ENCODE assay signal across 8 mouse cellular contexts in the genomic region with DNA sequence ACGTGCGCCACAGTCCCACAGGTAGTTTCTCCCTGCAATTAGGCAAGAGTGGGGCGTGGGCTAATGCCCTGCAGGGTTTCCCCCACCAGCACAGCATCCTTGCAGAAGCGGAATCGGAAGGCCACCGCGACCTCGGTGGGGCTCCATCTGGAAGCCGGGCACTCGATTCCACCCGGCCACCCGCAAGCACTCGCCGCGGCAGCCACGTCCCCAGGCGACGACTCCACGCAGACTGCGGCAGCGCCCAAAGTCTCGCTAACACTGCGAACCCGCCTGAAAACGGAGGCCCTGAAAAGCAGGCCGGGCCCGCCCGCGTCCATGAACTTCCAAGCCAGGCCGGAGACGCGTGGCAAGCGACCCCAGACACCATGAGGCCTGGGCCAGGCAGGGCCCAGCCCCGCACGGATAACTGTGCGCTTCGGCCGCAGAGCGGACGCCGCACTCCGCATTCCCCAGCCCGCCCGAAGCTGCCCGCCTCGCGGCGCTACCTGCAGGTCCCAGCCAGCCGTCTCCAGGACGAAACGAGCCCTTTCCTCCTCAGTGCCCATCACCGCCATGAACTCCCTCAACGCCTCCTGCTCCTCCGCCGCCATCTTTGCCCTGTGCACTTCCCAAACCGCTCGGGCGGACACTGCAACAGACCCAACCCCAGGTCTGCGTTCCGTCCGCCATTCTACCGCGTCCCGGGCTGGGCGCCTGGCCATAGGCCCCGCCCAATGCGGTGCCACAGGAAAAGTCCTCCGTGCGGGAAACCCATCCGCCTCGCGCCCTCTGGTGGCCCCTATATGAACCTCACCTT.
A peak's percentile ranks its signal among the peaks of the same experiment; 100 is the strongest.
DNase-seq lines count a peak whose midpoint lies in the region; ATAC-seq lines count a peak whose summit lies in the region.
"Not testable (repeated sequence)": the region's sequence is repeated elsewhere in the genome, so short reads cannot be mapped to it uniquely, and the experiment has no call there.

No protein-coding gene starts in this region.

- intact Hi-C loops in left cerebral cortex, postnatal 10 days (cut with DNase I), result not testable (repeated sequence)

- DNase-seq in embryo, embryonic 10.5 days (ENCODE audit: low spot score), result peak; percentile 98
- peak; percentile 99 for DNase-seq in gastrocnemius, postnatal 25 days
- DNase-seq in left cerebral cortex, postnatal 10 days (ENCODE audit: extremely low spot score in 1 of 2, low spot score in 2 of 2), result peak; percentile 100
- peak; percentile 100 for DNase-seq in right cerebral cortex, postnatal 14 days
- DNase-seq in urinary bladder, postnatal 25 days (ENCODE audit: low spot score), result peak; percentile 100

- peak; percentile 85 for ATAC-seq in activated CD4-positive, CD25-positive, alpha-beta regulatory T cell, adult 4 months
- ATAC-seq in inflammation-experienced regulatory T-cells, adult 6 months, result peak; percentile 97
- ATAC-seq in megakaryocyte-erythroid progenitor cell, adult 5-6 weeks (replicated peaks; ENCODE audit: low FRiP score, low TSS enrichment, poor library complexity, severe bottlenecking), result peak; percentile 100

Comparison
In these comparisons a context has a peak if more than half of its experiments do, and no peak if none do; other contexts are left out.
1. Peak in every context shown above with its lines: DNase-seq and ATAC-seq.